Mouse (Mus musculus) brain, embryonic 14.5 days (tissue): ENCODE results near the gene Tex21.

Source experiments
- CTCF ChIP-seq: fragments of 200-500 bp; IDR thresholded peaks from 2 replicates; pipeline ENCODE4 v1.5.1; 2012; ENCODE audit warnings: inconsistent platforms, mild to moderate bottlenecking, moderate library complexity, borderline replicate concordance; ENCODE audit not compliant: insufficient read depth, insufficient read length; ENCODE audit errors: extremely low read depth
- POLR2A ChIP-seq: fragments of 200-500 bp; IDR thresholded peaks from 2 replicates; pipeline ENCODE4 v1.6.1; 2012; ENCODE audit warnings: mild to moderate bottlenecking, inconsistent platforms, borderline replicate concordance; ENCODE audit not compliant: poor library complexity, insufficient read depth, insufficient read length, severe bottlenecking; ENCODE audit errors: extremely low read depth

DNA sequence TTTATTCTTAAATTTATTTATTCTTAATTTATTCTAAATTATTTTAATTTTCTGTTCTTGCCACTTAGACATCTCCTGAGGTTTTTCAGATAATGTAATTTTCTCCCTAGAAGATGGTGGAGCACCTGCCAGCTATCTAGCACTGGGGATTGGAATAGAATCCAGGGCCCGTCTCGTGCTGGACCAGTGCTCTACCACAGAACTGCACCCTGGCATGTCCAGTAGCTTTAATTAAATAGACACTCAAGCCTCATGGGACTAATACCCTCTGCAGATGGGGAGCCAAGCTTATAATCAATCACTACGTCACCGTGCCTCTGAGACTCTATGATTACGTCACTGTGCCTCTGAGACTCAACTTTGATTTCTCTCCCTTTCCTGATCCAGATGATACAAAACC is 41.9 kb upstream of the Tex21 start:
- TF ChIP-seq CTCF (no peak), POLR2A (no peak)
